Mouse (Mus musculus): Measurements from ENCODE around the gene Amer3.
"Not testable (repeated sequence)": the region's sequence is repeated elsewhere in the genome, so short reads cannot be mapped to it uniquely, and the experiment has no call there.

Gene Amer3

DNA sequence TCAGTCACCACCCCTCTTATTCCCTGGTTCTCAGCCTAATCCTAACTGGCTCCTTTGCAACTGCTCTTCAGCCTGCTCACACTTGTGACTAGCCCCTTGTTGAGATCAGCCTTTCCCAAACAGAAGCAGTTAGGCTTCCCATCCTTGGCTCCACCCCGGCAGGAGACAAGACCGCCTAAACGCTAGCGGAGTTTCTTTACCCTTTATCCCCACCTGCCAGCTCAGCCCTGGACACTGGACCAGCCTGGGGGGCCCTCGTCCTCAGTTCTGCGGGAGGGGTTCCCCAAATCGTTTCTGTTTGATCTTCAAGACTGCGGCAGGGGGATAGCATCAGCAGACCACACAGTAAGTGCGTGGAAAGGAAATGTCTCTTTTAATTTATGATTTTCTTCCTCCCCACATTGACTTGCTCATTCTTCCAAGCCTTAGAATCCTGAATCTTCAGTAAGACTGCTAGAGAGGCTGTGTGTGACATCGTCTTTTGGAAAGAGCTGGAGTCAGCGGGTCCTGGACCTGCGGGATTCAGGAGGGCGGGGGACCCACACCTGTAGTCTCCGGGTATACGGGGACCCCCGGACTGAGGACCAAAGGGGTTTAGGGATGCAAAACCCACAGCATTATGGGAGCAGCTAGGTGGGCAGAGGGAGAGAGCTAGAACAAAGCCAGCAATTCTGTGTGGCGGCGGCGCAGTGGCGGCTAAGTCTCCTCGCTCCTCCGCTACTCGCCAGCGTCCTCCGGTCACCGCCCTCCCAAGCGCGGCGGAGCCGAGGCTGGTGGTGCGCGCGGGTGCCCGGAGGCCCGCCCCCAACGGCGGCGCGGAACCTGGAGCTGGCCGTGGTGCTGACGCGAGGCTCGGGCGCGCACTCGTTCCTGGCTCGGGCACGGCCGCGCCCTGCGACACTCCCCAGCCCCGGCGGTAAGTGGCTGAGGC, at the start of gene Amer3:
Gene Amer3 (plus strand): TSS at position 807 of the 931 bp plus-strand sequence.
- DNase-seq (ENCODE audit: low read depth, low spot score), result peak; percentile 61

DNA sequence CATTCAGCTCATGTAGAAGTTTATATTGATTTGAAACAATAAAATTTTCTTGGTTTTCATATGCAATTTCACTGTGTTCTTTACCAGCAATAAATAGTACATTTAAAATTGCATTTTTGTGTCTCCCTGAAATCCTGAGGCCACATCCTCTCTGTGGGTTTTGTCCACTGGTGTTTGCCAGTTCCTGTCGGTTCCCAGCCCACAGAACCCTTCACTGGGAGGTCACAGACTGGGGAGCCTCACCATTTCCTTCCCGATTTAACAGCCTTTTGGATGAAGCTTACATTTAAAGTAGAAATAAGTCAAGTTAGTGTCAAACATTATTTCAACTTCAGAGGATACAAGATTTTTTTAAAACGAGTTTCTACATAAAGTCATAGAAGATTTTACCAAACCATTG, 44.9 kb upstream of the Amer3 start:
- not testable (repeated sequence) for DNase-seq (ENCODE audit: low read depth, low spot score)

DNA sequence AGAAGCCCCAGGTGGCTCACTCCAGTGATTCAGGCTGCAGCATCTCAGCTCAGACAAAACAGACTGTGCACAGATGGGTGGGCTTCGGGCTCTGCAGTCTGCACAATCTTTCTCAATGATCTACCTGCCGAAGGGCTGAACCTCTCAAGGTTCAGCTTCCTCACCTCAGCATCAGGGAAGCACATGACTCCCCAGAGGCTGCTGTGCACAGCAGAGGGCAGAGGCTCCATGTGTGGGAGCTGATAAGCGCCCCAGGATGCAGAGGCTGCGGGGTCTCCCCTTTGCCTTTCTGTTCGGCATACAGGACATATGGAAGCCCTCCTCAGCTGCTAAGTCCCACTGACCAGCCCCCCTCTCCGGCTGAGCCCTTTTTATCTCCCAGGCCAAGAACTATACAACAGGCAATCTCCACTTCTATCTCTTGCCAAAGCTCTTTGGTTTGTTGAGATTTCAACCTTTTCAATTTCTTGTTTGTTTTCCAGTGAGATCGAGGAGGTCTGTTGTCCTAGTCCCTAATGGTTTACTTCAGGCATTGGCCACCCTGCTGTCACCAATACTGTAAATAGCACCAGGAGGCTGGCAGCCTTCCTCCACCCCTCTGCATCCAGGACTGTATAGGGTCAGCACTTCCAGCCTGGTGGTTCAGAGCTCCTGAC, 44.3 kb upstream of the Amer3 start, which contains the start of gene Cfc1:
Gene Cfc1 (plus strand): TSS at position 606 of the 656 bp plus-strand sequence.
- DNase-seq (ENCODE audit: low read depth, low spot score), result not testable (repeated sequence)

DNA sequence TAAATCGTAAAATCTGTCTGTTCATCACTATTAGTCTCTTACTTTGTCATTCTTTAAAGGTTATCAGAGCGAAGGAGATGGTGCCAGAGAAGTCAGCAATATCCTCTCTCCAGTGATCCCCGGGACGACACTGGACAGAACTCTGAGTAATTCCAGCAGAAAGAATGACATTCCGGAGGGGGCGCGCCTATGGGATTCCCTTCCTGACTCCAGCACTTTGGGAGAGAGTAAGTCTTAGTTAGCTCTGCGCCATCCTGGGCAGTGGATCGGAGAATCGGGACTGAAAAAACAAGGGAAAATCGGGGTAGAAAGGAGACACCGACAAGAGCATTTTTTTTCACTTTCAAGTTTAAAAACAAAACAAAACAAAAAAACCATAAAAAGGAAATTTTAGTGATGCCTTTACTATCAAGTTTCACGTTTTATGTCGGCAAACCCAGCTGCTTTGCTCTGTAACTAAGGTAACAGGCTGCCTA, 43.1 kb upstream of the Amer3 start:
- no peak for DNase-seq (ENCODE audit: low read depth, low spot score)

DNA sequence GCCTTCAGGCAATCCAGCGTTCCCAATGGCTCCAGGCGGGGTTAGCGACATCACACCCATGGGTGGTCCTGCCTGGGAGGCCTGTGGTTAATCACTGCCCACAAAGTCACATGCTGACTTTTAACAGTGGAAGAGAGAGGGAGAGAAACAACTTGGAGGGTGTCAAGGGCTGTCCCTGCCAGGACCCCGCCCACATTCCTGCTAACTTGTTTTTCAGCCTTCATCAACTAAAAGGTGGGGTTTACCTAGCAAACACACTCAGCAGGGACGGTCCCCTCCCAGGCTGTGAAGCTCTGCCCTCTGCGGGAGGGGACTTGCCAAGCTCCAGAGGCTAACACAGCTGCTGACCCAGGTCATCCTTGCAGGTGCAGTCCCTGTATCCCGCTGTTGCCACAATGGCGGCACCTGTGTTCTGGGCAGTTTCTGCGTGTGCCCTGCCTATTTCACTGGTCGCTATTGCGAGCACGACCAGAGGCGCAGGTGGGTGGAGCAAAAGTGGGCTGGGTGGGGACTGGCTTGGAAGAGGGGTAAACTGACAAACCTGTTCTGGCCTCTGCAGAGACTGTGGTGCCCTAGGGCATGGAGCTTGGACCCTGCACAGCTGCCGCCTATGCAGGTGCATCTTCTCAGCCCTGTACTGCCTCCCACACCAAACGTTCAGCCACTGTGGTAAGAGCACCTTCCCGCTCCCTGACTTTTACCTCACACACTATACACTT, 42.5 kb upstream of the Amer3 start:
- DNase-seq (ENCODE audit: low read depth, low spot score), result peak; percentile 16

DNA sequence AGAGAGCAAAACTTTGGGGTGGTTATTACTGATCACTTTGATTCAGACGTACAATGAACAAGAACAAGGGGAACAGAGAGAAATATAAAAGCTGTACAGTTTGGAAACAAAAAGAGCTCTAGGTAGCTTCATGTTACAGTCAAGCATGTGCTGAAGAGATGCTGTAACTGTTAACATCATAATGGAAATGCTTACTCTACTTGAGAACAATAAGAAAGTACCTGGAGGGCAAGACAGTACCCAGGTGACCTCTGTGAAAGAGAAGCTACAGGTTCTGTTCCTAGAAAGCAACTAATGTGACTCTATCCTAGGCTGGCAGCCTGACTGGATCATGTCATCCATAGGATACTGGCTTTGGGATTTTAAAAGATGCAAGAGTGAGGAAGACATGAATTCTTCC, 32.4 kb upstream of the Amer3 start:
- DNase-seq (ENCODE audit: low read depth, low spot score), result no peak

DNA sequence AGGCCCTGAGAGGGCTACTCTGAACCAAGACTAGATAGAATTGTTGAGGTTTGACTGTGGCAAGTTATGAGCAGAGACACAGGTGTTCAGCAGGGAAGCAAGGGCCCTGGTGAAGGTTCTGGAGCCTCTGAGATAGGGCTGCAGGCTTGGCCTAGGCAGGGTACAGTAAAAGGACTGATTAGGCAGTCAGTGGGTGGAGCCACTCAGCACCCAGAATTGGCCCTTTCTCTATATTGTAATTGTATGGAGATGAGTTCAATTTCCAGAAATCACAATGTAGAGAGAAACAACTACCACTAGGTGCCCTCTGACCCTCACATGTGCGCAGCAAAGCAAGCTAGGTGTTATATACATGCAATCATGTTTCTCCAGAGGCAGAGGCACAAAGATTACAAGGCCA, 25.8 kb upstream of the Amer3 start:
- no peak for DNase-seq (ENCODE audit: low read depth, low spot score)

DNA sequence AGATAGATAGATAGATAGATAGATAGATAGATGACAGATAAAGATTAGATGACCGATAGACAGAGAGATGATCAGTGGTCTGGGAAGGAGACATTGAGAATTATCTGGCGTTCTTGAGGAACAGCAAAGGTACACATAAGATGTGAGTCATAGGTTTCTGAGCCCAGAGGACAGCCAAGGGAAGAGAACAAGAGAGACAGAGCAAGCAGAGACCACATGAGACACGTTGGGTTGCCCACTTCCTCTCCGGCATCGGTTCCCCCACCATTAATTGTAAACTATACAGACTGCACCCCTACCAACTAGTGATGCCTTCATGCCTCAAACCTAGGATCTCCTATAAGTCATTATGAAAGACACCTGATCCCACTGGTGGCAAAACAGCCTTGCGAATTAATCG, 25.2 kb upstream of the Amer3 start:
- DNase-seq (ENCODE audit: low read depth, low spot score), result no peak

DNA sequence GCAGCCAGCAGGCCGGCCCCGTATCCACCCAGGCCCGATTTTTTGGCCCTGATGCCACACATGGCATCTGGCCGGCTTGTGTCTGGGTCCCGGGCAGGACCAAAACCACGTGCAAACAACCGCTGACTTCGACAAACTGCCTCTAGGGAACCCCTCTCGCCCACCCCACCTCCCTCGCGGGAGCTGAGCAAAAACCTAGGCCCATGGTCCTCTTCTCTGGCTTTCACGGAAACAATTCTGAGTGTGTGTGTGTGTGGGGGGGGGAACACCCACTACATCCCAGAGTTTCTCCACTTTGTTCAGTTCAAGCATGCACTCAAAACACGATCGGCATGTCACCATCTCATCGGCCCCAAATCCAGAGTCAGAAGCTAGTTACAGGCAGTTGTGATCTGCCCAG, 18.6 kb upstream of the Amer3 start, which contains the start of gene Prss40:
Gene Prss40 (minus strand): TSS at position 101 of the 400 bp plus-strand sequence.
- DNase-seq (ENCODE audit: low read depth, low spot score), result no peak

DNA sequence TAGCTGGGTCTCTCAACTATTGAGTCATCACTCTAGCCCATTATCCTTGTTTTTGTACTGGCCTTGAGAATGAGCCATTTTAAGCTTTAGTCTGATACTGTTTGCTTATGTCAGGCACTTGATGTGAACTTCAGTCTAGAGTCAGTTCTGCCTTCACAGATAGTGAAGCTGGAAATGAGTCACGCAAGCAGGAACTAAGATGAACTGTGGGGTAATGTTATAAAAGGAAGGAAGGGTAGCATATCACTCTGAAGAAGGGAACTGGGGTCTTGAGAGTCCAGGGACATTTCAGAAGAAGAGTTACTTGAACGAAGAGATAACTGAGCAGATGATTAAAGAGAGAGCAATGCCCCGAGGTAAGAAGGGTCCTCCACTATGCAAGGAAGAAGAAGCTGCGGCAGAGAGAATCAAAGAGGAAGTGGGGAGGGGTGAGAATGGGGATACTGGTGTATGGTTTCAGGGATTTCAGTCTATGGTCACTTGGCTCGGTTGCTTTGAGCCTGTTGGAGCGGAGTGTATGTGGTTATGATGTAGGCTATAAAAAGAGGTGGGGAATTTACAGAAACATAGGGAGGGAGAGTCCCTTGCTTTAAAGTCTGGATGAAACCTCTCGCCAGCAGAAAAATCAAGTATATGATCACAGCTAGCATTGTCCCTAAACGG, 14.9 kb upstream of the Amer3 start:
- no peak for DNase-seq (ENCODE audit: low read depth, low spot score)

DNA sequence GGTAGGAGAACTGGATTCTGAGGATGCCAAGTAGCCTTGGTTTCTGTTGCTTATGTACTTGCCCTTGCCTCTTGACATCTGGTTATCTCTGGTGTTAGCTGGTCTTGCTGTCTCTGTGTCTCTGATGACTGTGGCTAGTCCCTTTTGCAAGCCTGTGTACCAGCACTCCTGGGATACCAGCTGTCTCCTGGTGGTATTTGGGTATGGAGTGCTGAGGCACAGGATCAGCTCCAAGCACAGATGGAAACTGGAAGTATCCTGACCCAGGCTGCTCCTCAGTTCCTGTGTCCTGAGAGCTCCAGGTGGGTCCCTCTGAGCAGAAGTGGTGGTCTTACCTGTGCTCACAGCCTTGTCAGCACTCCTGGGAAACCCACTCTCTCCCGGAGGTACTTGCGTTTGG, 11.3 kb upstream of the Amer3 start:
- DNase-seq (ENCODE audit: low read depth, low spot score), result no peak

DNA sequence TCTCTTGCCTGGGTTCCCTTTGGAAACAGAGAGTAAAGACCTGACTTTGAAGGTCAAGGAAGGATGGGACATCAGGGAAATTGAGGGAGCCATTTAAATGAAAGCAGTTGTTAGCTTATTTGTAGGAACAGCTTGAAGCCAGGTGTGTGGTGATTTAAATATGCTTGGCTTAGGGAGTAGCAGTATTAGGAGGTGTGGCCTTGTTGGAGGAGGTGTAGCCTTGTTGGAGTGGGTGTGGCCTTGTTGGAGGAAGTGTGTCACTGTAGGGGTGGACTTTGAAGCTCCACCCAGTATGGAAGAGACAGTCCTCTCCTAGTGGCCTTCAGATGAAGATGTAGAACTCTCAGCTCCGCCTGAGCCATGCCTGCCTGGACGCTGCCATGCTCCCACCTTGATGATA, 9.6 kb upstream of the Amer3 start:
- no peak for DNase-seq (ENCODE audit: low read depth, low spot score)

DNA sequence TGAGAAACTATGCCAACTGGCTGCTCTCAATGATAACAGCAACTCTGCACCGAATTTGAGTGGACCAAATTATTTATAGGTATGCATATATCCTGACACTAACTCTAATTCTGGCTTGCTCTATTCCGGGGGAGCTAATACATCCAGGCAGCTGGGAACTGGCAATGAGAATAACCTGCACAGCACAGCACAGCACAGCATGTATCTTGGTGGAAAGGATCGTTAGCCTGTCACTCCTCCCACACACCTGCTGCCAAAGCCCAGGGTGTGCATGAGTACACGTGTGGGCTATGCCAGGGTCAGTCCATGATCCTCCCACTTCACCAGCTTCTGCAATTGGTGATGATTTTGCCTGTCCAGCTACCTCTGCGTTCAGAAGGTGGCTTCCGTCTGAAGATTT, 8.0 kb upstream of the Amer3 start:
- no peak for DNase-seq (ENCODE audit: low read depth, low spot score)

DNA sequence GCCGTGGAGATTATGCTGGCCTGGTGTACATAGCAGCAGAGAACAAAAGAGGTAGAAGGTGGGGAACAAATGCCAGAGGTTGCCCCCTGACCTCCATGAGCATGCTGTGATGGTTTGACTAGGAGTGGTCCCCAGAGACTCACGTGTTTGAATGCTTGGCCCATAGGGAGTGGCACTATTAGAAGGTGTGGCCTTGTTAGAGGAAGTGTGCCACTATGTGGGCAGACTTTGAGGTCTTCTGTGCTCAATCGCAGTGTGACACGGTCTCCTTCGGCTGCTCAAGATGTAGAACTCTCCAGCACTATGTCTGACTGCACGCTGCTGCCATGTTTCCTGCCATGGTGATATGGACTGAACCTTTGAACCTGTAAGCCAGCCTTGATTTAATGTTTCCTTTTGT, 6.2 kb upstream of the Amer3 start:
- no peak for DNase-seq (ENCODE audit: low read depth, low spot score)

DNA sequence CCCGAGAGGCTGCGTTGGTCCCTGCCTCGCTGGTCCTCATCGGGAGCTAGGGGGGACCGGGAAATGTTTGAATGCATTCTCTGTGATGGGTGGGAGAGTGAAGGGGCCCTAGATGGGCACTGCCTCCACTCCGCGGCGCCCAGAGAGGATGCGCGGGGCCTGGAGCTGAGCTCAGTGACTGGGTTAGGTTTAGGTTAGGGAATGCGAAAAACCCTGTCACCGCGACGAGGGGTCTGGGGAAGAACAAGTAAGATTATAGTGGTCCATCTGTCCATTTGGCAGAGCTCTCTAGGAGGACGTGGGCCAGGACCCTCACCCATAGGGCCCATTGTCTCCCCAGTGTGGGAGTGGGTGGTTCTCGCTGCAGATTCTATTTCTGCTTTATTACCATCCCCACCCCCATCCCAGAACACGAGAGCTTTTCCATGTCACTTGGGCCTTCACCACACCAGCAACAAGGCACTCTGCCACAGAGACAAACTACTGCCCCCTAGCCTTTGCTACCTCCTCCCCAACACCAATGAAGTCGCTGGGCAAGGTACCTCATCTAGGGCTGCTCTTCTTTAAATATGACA, 412 bp downstream of the Amer3 start:
- no peak for DNase-seq (ENCODE audit: low read depth, low spot score)

DNA sequence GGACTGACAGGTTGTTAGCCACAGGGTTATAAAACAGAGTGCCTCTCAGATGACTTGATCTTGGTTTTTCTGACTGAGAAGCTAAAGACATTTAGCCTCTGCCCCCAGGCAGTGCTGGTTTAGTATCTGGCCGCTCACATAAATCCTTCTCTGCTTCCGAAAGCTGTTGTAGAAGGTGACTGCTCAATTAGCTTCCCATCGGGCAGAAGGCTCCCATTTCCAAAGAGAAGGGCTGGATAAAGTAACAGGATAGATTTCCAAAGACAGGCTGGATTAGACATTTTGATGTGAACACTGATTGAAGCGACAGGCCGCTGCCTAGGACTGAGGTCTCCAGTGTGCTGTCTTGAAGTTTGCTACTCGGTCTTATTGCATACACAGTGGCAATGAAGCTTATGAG, 2.8 kb downstream of the Amer3 start:
- DNase-seq (ENCODE audit: low read depth, low spot score), result no peak

DNA sequence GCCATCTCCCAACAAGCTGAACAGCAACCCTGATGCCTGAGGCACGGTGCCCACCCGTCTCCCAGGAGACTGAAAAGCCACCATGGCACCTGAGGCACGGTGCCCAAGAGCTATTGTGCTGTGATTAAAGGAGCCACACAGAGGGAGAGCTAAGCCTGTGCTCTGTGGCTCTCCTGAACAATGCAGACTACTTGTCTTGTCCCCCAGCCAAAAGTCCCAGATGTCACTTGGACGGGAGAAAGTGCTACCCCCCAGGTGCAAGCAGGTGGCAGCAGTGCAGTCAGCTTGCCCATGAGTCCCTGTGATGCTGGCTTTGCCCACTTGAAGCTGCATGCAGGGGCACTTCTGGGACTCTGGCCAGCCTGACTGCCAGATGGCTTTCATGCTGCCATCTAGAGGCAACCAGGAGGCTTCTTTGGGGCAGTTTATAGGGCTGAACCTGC, 4.4 kb downstream of the Amer3 start:
- no peak for DNase-seq (ENCODE audit: low read depth, low spot score)

DNA sequence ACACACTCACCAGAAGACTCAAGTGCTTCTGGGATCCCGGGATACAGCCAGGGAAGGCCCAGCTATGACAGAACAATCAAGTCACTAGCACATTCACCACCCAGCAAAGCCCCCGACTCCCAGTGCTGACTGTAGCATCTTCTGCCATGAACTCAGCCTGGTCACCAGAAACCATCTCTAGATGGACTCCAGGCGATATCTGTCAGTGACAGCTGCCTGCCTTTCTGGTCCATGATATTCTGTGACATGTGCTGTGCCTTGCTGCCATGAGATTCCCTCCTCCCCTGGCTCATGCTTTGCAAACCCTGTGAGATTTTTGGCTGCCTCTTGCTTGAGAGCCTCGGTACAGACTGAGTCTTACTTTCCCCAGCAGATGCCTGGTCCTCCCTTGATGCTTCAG, 5.3 kb downstream of the Amer3 start:
- no peak for DNase-seq (ENCODE audit: low read depth, low spot score)

DNA sequence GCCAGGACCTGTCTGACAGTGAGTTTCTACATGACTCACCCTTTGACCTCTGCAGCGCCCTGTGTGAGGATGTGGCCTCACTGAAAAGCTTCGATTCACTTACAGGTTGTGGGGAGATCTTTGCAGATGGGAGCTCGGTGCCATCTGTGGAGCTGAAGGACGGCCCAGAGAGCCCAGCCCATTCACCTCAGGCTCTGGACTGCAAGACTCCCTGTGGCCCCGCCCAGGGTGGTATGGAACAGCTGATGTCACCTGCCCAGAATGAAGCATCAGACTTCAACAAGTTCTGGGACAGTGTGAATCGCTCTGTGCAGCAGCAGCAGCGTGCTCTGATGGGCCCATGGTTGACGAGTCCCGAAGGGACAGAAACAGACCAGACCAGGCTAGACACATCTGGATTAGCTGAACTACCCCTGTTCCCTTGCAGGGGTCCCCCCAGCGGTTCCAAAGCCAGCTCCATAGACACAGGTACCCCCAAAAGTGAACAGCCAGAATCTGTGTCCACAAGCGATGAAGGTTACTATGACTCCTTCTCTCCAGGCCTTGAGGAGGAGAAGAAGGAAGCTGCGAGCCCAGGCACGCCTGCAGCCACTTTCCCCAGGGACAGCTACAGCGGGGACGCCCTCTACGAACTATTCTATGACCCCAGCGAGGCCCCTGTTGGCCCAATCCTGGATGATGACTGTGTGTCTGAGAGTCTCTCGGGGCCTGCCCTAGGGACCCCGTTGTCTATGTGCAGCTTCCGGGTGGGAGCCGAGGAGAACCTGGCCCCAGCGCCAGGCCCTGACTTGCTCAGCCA, 8.0 kb downstream of the Amer3 start:
- no peak for DNase-seq (ENCODE audit: low read depth, low spot score)

DNA sequence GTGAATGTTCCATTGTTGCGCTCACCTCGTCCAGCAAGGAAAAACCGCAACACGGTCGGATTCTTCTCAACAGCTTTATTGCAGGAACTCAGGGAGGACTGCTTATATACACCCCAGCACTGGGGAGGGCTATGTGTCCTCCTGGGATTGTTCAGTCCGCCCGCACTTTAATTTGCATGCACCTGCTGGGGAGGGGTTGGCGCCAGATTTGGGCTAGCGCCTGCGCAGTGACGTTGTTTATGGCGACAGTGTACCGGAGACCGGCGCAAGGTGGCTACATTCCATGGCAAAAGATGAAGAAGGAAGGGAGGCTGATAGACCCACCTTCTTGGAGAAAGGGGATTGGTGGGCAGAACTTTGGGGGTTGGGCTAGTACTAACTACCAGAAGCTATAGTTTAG, 20.5 kb downstream of the Amer3 start:
- DNase-seq (ENCODE audit: low read depth, low spot score), result no peak
